Mouse (Mus musculus) right cerebral cortex, postnatal 4 days (tissue): ENCODE measurements around the gene Wwox.

Experiments used
- DNase-seq: peaks from one replicate; pipeline ENCODE4 v3.0.0-alpha.2; 2022

Wwox gene

GRCm38 (mm10) chr8:114877234-114877633 is 437.8 kb downstream of the Wwox start:
- no peak for DNase-seq

GRCm38 (mm10) chr8:114878449-114879276 is 439.2 kb downstream of the Wwox start:
- no peak for DNase-seq

- DNase-seq = no peak
These were observed 439.8 kb downstream of the Wwox start for GRCm38 (mm10) chr8:114879277-114879568.

- no peak for DNase-seq
These were observed 440.2 kb downstream of the Wwox start for GRCm38 (mm10) chr8:114879678-114880077.

- no peak for DNase-seq
These were observed 441.1 kb downstream of the Wwox start for GRCm38 (mm10) chr8:114880475-114881135.

GRCm38 (mm10) chr8:114881891-114882401 is 442.5 kb downstream of the Wwox start:
- DNase-seq = no peak

- DNase-seq = no peak
These were observed 443.0 kb downstream of the Wwox start for GRCm38 (mm10) chr8:114882504-114882903.

- no peak for DNase-seq
These were observed 443.6 kb downstream of the Wwox start for GRCm38 (mm10) chr8:114882936-114883606.

- DNase-seq = no peak
These were observed 444.5 kb downstream of the Wwox start for GRCm38 (mm10) chr8:114883967-114884366.

GRCm38 (mm10) chr8:114885026-114885592 is 445.7 kb downstream of the Wwox start:
- no peak for DNase-seq

GRCm38 (mm10) chr8:114888388-114888787 is 448.9 kb downstream of the Wwox start:
- no peak for DNase-seq

GRCm38 (mm10) chr8:114889578-114890374 is 450.3 kb downstream of the Wwox start:
- no peak for DNase-seq

GRCm38 (mm10) chr8:114890478-114890877 is 451.0 kb downstream of the Wwox start:
- DNase-seq = no peak

- DNase-seq = no peak
These were observed 451.8 kb downstream of the Wwox start for GRCm38 (mm10) chr8:114891252-114891651.

GRCm38 (mm10) chr8:114897432-114897831 is 458.0 kb downstream of the Wwox start:
- DNase-seq = no peak

- DNase-seq = no peak
These were observed 459.7 kb downstream of the Wwox start for GRCm38 (mm10) chr8:114899157-114899556.

- no peak for DNase-seq
These were observed 463.1 kb downstream of the Wwox start for GRCm38 (mm10) chr8:114902584-114902983.

GRCm38 (mm10) chr8:114908086-114908485 is 468.6 kb downstream of the Wwox start:
- no peak for DNase-seq

- no peak for DNase-seq
These were observed 469.1 kb downstream of the Wwox start for GRCm38 (mm10) chr8:114908589-114908988.

- no peak for DNase-seq
These were observed 469.7 kb downstream of the Wwox start for GRCm38 (mm10) chr8:114909146-114909545.

GRCm38 (mm10) chr8:114911031-114911580 is 471.7 kb downstream of the Wwox start:
- DNase-seq = no peak

GRCm38 (mm10) chr8:114923629-114924028 is 484.2 kb downstream of the Wwox start:
- DNase-seq = no peak
